Mouse (Mus musculus) forebrain, embryonic 16.5 days (tissue): ENCODE measurements around the gene Zfp354a. TPM values are rescaled to one million over a fixed set of nuclear protein-coding genes. Genes with fewer than 3 reads are reported as not detected.

Experiments used
- ATAC-seq: fragments of 200-750 bp; cut with Nextera tagmentation; 2 replicates; pipeline ENCODE4 v1.8.0; 2017; ENCODE audit warnings: mild to moderate bottlenecking, moderate library complexity
- H3K27ac ChIP-seq: fragments of 300-500 bp; sonication (generic); 2 replicates; pipeline ENCODE4 v1.5.1; 2014; ENCODE audit warnings: low read length, control low read depth
- H3K27me3 ChIP-seq: fragments of 300-500 bp; sonication (generic); replicated peaks from 2 replicates; pipeline ENCODE4 v1.6.1; 2014; ENCODE audit warnings: low read length; ENCODE audit not compliant: control insufficient read depth, insufficient read depth
- H3K36me3 ChIP-seq: fragments of 300-500 bp; sonication (generic); 2 replicates; pipeline ENCODE4 v1.6.1; 2014; ENCODE audit not compliant: control insufficient read depth, insufficient read depth
- H3K4me1 ChIP-seq: fragments of 300-500 bp; sonication (generic); replicated peaks from 2 replicates; pipeline ENCODE4 v1.6.1; 2014; ENCODE audit warnings: low read length; ENCODE audit not compliant: control insufficient read depth, insufficient read depth
- H3K4me2 ChIP-seq: fragments of 300-500 bp; sonication (generic); 2 replicates; pipeline ENCODE4 v1.6.1; 2014; ENCODE audit warnings: mild to moderate bottlenecking, low read length, control low read depth
- H3K4me3 ChIP-seq: fragments of 300-500 bp; sonication (generic); replicated peaks from 2 replicates; pipeline ENCODE4 v1.5.1; 2014; ENCODE audit warnings: mild to moderate bottlenecking, low read length, control low read depth
- H3K9ac ChIP-seq: fragments of 300-500 bp; sonication (generic); replicated peaks from 2 replicates; pipeline ENCODE4 v1.6.1; 2014; ENCODE audit warnings: low read depth, low read length, control low read depth
- H3K9me3 ChIP-seq: fragments of 300-500 bp; sonication (generic); 2 replicates; pipeline ENCODE4 v1.6.1; 2016; ENCODE audit warnings: low read length; ENCODE audit not compliant: control insufficient read depth
- WGBS: fragments of 180-500 bp; shearing (Covaris S2); extraction: QIAGEN DNeasy Blood & Tissue Kit; methylation state at CpG from one replicate; pipeline ENCODE4 v1.1.7; 2014; 5-methylcytosine and 5-hydroxymethylcytosine counted together
- polyA plus RNA-seq: library from polyadenylated mRNA; unstranded; fragments of >200 nt; fragmentation: Nextera tagmentation; extraction: Ambion mirVana; gene quantifications from 2 replicates; pipeline ENCODE4 v1.2.1, GENCODE M21; 2015

Gene Zfp354a
- polyA plus RNA-seq, 1 experiment from 2014 or later = 14.7 TPM

DNA sequence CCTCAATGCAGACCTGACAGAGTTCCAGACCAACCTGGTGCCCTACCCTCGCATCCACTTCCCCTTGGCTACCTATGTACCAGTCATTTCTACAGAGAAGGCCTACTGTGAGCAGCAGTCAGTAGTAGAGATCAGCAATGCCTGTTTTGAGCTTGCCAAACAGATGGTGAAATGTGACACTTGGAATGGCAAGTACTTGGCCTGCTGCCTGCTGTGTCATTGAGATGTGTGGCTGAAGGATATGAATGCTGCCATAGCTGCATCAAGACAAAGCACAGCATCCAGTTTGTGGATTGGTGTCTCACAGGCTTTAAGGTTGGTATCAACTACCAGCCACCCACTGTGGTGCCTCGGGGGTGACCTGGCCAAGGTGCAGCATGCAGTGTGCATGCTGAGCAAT is 48.2 kb downstream of the Zfp354a start:
- H3K36me3 ChIP-seq = no peaks in the 10 kb centered on the region
- no peak overlapping the region for H3K9ac ChIP-seq
- no peak overlapping the region for H3K4me2 ChIP-seq
- ATAC-seq = no peak
- no peaks in the 10 kb centered on the region for H3K4me1 ChIP-seq
- H3K27me3 ChIP-seq = no peaks in the 10 kb centered on the region
- no peaks in the 10 kb centered on the region for H3K9me3 ChIP-seq
- H3K27ac ChIP-seq = no peak overlapping the region
- H3K4me3 ChIP-seq = no peak overlapping the region
- WGBS = 75% methylated on average over 2 of the region's 2 CpGs

DNA sequence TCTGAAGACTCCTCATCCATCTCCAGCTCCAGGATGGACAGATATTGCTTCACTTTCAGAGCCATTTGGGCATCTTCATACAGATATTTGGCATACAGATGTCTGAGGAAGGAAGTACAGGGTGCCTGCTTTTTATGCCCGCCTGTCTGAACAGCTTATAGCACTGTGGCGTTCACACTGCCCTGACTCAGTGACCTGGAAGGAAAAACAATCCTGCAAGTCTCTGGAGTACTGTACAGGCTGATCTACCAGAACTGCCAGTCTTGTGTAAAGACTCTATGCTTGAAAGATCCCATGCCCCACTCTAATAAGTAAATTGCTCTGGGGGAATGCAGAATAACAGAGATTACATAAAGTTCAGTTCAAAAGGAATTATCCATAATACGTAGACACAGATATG is 51.6 kb downstream of the Zfp354a start:
- 86% methylated on average over 3 of the region's 3 CpGs for WGBS
- Histone ChIP-seq H3K9ac (no peak overlapping the region), H3K27me3 (no peaks in the 10 kb centered on the region)

More for the DNA sequence above, 51.6 kb downstream of the Zfp354a start:
- Histone ChIP-seq H3K36me3 (no peaks in the 10 kb centered on the region), H3K4me2 (no peak overlapping the region), H3K27ac (no peak overlapping the region), H3K4me3 (no peak overlapping the region), H3K9me3 (no peaks in the 10 kb centered on the region), H3K4me1 (no peaks in the 10 kb centered on the region)
- no peak for ATAC-seq

Other genes starting within 250 kb of the Zfp354a start
- gene Zfp354c, start 231.5 kb upstream of the Zfp354a start, polyA plus RNA-seq = 69.8 and 76.5 TPM in 2 replicates
- 1.9 and 2.4 TPM in 2 replicates for gene Zfp879, start 217.7 kb upstream of the Zfp354a start, polyA plus RNA-seq
- not detected in 2 replicates for gene Grm6, start 208.6 kb upstream of the Zfp354a start, polyA plus RNA-seq
- 17.4 and 18.8 TPM in 2 replicates for gene Zfp454, start 171.6 kb upstream of the Zfp354a start, polyA plus RNA-seq
- 54.2 and 54.9 TPM in 2 replicates for gene Zfp2, start 143.1 kb upstream of the Zfp354a start, polyA plus RNA-seq
- gene Zfp354b, start 127.6 kb upstream of the Zfp354a start, polyA plus RNA-seq = 3.9 and 4.4 TPM in 2 replicates
- gene 4933414I15Rik, start 115.5 kb upstream of the Zfp354a start, polyA plus RNA-seq = not detected in 2 replicates
- not detected in 2 replicates for gene Prop1, start 105.5 kb upstream of the Zfp354a start, polyA plus RNA-seq
- not detected in 2 replicates for gene Olfr1378, start 92.7 kb upstream of the Zfp354a start, polyA plus RNA-seq
- gene Olfr1377, start 77.3 kb upstream of the Zfp354a start, polyA plus RNA-seq = not detected in 2 replicates
- not detected in 2 replicates for gene Olfr51, start 55.7 kb upstream of the Zfp354a start, polyA plus RNA-seq
- not detected in 2 replicates for gene Olfr54, start 45.0 kb upstream of the Zfp354a start, polyA plus RNA-seq
- not detected in 2 replicates for gene Olfr1375, start 11.1 kb upstream of the Zfp354a start, polyA plus RNA-seq
- not detected in 2 replicates for gene Gm12569, start 161.2 kb downstream of the Zfp354a start, polyA plus RNA-seq
- 174 and 188 TPM in 2 replicates for gene Clk4, start 202.5 kb downstream of the Zfp354a start, polyA plus RNA-seq
- 0.45 TPM in 1 of 2 replicates, not detected in the other for gene BC049762, start 203.8 kb downstream of the Zfp354a start, polyA plus RNA-seq
- gene Col23a1, start 230.7 kb downstream of the Zfp354a start, polyA plus RNA-seq = 3.0 and 3.3 TPM in 2 replicates